Mouse (Mus musculus) heart, postnatal 0 days (tissue): ENCODE data around the gene Cdk14. TPM values are rescaled to one million over a fixed set of nuclear protein-coding genes. Genes with fewer than 3 reads are reported as not detected.

Experiments used
- ATAC-seq: fragments of 200-750 bp; cut with Nextera tagmentation; 2 replicates; pipeline ENCODE4 v1.8.0; 2017; ENCODE audit warnings: low read depth, moderate number of reproducible peaks, moderate library complexity; ENCODE audit not compliant: insufficient read depth
- DNase-seq: peaks from one replicate; pipeline ENCODE4 v3.0.0-alpha.2; 2016; ENCODE audit warnings: low spot score
- H3K27ac ChIP-seq: fragments of 300-500 bp; sonication (generic); 2 replicates; pipeline ENCODE4 v1.5.1; 2014; ENCODE audit warnings: low read depth, mild to moderate bottlenecking
- H3K27me3 ChIP-seq: fragments of 300-500 bp; sonication (generic); 2 replicates; pipeline ENCODE4 v1.6.1; 2014; ENCODE audit warnings: low read length, mixed read lengths; ENCODE audit not compliant: control insufficient read depth, insufficient read depth
- H3K36me3 ChIP-seq: fragments of 300-500 bp; sonication (generic); replicated peaks from 2 replicates; pipeline ENCODE4 v1.6.1; 2014; ENCODE audit warnings: low read length, mixed read lengths; ENCODE audit not compliant: control insufficient read depth, insufficient read depth
- H3K4me1 ChIP-seq: fragments of 300-500 bp; sonication (generic); 2 replicates; pipeline ENCODE4 v1.6.1; 2014; ENCODE audit warnings: antibody characterized with exemption; ENCODE audit not compliant: control insufficient read depth, insufficient read depth
- H3K4me2 ChIP-seq: fragments of 300-500 bp; sonication (generic); 2 replicates; pipeline ENCODE4 v1.6.1; 2014; ENCODE audit warnings: low read depth, mild to moderate bottlenecking, low read length, moderate library complexity
- H3K4me3 ChIP-seq: fragments of 300-500 bp; sonication (generic); 2 replicates; pipeline ENCODE4 v1.5.1; 2014; ENCODE audit warnings: low read depth, low read length
- H3K9ac ChIP-seq: fragments of 300-500 bp; sonication (generic); replicated peaks from 2 replicates; pipeline ENCODE4 v1.6.1; 2014; ENCODE audit warnings: low read depth, low read length, mixed read lengths
- H3K9me3 ChIP-seq: fragments of 300-500 bp; sonication (generic); replicated peaks from 2 replicates; pipeline ENCODE4 v1.6.1; 2016; ENCODE audit warnings: low read length; ENCODE audit not compliant: control insufficient read depth
- CTCF ChIP-seq: IDR thresholded peaks from 2 replicates; pipeline ENCODE4 v1.5.1; 2016; ENCODE audit warnings: antibody characterized with exemption, control low read depth, low read depth
- EP300 ChIP-seq: IDR thresholded peaks from 2 replicates; pipeline ENCODE4 v1.6.1; 2016; ENCODE audit warnings: antibody characterized with exemption, low read depth
- WGBS: fragments of 180-500 bp; shearing (Covaris S2); extraction: QIAGEN DNeasy Blood & Tissue Kit; methylation state at CpG from one replicate; pipeline ENCODE4 v1.1.7; 2014; 5-methylcytosine and 5-hydroxymethylcytosine counted together
- polyA plus RNA-seq: library from polyadenylated mRNA; unstranded; fragments of >200 nt; fragmentation: Nextera tagmentation; extraction: Ambion mirVana; gene quantifications from 2 replicates; pipeline ENCODE4 v1.2.1, GENCODE M21; 2015
- total RNA-seq: library from RNA; depleted of rRNA; stranded (reverse); fragments of >200 nt; gene quantifications from 2 replicates; pipeline ENCODE4 v1.2.3, GENCODE M21; 2014; ENCODE audit warnings: low replicate concordance

The Cdk14 gene
- total and polyA plus RNA-seq, 2 experiments from 2014 or later = 5.8 to 17.5 TPM

- DNase-seq (no peak), ATAC-seq (no peak)
Measured at GRCm38 (mm10) chr5:5326716-5327115, 93.4 kb downstream of the Cdk14 start.

DNA sequence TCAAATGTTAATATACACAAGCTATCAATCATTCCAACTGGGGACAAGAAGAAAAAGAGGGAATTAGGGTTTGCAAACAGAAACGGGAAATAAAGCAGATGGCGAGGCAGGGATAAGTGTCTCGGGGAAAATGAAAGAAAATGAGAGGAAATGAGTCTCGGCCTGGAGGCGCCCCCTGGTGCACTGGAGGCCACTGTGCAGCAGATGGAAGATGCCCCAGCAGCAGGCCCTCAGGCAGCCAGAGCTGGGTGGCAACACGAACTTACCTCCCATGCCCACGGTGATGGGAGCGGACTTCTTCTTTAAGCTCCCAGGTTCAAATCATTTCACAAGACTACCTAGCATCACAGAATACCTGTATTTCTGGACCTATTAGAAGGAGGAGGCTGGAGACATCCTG, 97.4 kb downstream of the Cdk14 start:
- H3K27me3 ChIP-seq = no peaks in the 10 kb centered on the region
- no peaks in the 10 kb centered on the region for H3K36me3 ChIP-seq
- H3K9ac ChIP-seq = no peak overlapping the region
- no peak for TF ChIP-seq CTCF
- no peak for TF ChIP-seq EP300
- H3K27ac ChIP-seq = no peak overlapping the region
- H3K4me3 ChIP-seq = no peak overlapping the region
- peaks cover 8% of the 10 kb centered on the region for H3K4me1 ChIP-seq
- no peaks in the 10 kb centered on the region for H3K9me3 ChIP-seq
- no peak for ATAC-seq
- 94% methylated on average over 8 of the region's 8 CpGs for WGBS
- H3K4me2 ChIP-seq = no peak overlapping the region
- no peak for DNase-seq

More at GRCm38 (mm10) chr5:5326716-5327115, 93.4 kb downstream of the Cdk14 start:
- Histone ChIP-seq H3K4me1 (no peaks in the 10 kb centered on the region), H3K27me3 (no peaks in the 10 kb centered on the region), H3K9me3 (no peaks in the 10 kb centered on the region), H3K9ac (no peak overlapping the region), H3K4me2 (no peak overlapping the region), H3K36me3 (no peaks in the 10 kb centered on the region), H3K27ac (no peak overlapping the region), H3K4me3 (no peak overlapping the region)
- WGBS = 91% methylated on average over 2 of the region's 2 CpGs
- TF ChIP-seq CTCF (no peak), EP300 (no peak)

DNA sequence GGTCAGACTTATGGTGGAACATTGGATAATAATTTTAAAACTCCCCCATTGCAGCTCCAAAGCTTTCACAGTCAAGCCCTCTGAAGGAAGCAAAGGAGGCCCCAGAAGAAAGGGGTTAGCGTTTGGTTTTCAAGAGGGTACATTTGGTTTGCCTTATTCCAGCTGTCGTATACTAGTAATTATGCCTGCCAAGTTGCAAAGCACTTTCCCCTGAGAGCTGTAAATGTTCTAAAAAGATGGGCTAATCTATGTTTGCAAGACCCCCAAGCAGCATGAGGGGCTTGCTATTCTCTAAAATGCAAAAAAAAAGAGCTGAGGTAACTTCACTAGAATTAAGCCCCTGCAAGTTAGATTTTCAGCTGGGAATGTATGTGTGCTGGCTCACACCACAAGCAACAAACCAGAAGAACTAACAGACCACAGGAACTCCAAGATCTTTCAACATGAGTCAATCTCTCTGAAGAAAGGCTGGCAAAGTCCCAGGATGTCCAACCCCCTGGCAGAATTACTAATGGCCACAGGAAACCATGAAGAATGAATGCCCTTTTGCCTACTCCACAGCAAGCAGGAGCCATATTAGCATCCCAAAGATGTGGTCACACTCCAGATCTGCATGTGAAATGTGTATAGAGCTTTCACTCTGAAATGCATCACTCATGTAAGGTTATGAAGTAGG, 99.5 kb downstream of the Cdk14 start:
- Histone ChIP-seq H3K9ac (no peak overlapping the region; the same call in 1 of the 2 replicates), H3K27me3 (no peaks in the 10 kb centered on the region), H3K4me1 (peaks cover 8% of the 10 kb centered on the region), H3K9me3 (no peaks in the 10 kb centered on the region), H3K36me3 (no peaks in the 10 kb centered on the region), H3K4me3 (no peak overlapping the region), H3K4me2 (peak overlapping the region; percentile 27; the same call in 1 of the 2 replicates), H3K27ac (peak overlapping the region; percentile 60)
- peak; percentile 31 for DNase-seq
- ATAC-seq = no peak
- TF ChIP-seq EP300 (no peak), CTCF (no peak)
- WGBS = 36% methylated on average over 2 of the region's 2 CpGs

- Histone ChIP-seq H3K27ac (peak overlapping the region; percentile 60), H3K36me3 (no peaks in the 10 kb centered on the region), H3K4me2 (peak overlapping the region; percentile 27; the same call in 1 of the 2 replicates), H3K9ac (no peak overlapping the region; the same call in 1 of the 2 replicates), H3K4me3 (no peak overlapping the region), H3K27me3 (no peaks in the 10 kb centered on the region), H3K9me3 (no peaks in the 10 kb centered on the region), H3K4me1 (peaks cover 8% of the 10 kb centered on the region)
- DNase-seq (peak; percentile 26), ATAC-seq (0 out of 2 replicates have a peak, but pooled peaks have one; percentile 27)
- WGBS = 54% methylated on average over 8 of the region's 8 CpGs
- TF ChIP-seq EP300 = no peak
- no peak for TF ChIP-seq CTCF
Measured at GRCm38 (mm10) chr5:5319824-5320505, 100.1 kb downstream of the Cdk14 start.

GRCm38 (mm10) chr5:5314270-5314669, 105.8 kb downstream of the Cdk14 start:
- ATAC-seq = no peak
- Histone ChIP-seq H3K4me1 (peaks cover 14% of the 10 kb centered on the region; the same call in 1 of the 2 replicates), H3K4me2 (no peak overlapping the region), H3K9ac (no peak overlapping the region), H3K27ac (no peak overlapping the region), H3K9me3 (no peaks in the 10 kb centered on the region), H3K4me3 (no peak overlapping the region), H3K27me3 (no peaks in the 10 kb centered on the region), H3K36me3 (no peaks in the 10 kb centered on the region)
- WGBS = 86% methylated on average over 6 of the region's 6 CpGs
- DNase-seq = no peak
- no peak for TF ChIP-seq CTCF
- TF ChIP-seq EP300 = no peak
